Mouse (Mus musculus) hindbrain, embryonic 15.5 days (tissue): ENCODE measurements around the gene Gpr132. TPM values are rescaled to one million over a fixed set of nuclear protein-coding genes. Genes with fewer than 3 reads are reported as not detected.
"Not testable (repeated sequence)": the region's sequence is repeated elsewhere in the genome, so short reads cannot be mapped to it uniquely, and the experiment has no call there.

Experiments
- ATAC-seq: fragments of 200-750 bp; cut with Nextera tagmentation; 2 replicates; pipeline ENCODE4 v1.8.0; 2017; ENCODE audit warnings: low read depth, moderate number of reproducible peaks, moderate TSS enrichment; ENCODE audit not compliant: low FRiP score
- H3K27ac ChIP-seq: fragments of 300-500 bp; sonication (generic); replicated peaks from 2 replicates; pipeline ENCODE4 v1.5.1; 2015; ENCODE audit warnings: mild to moderate bottlenecking, inconsistent platforms
- H3K27me3 ChIP-seq: fragments of 300-500 bp; sonication (generic); 2 replicates; pipeline ENCODE4 v1.6.1; 2015; ENCODE audit warnings: control low read depth, inconsistent platforms
- H3K36me3 ChIP-seq: fragments of 300-500 bp; sonication (generic); 2 replicates; pipeline ENCODE4 v1.6.1; 2015; ENCODE audit warnings: control low read depth, inconsistent platforms
- H3K4me1 ChIP-seq: fragments of 300-500 bp; sonication (generic); replicated peaks from 2 replicates; pipeline ENCODE4 v1.6.1; 2015; ENCODE audit warnings: control low read depth, inconsistent platforms
- H3K4me2 ChIP-seq: fragments of 300-500 bp; sonication (generic); 2 replicates; pipeline ENCODE4 v1.6.1; 2015; ENCODE audit warnings: moderate library complexity, mild to moderate bottlenecking, inconsistent platforms
- H3K4me3 ChIP-seq: fragments of 300-500 bp; sonication (generic); 2 replicates; pipeline ENCODE4 v1.5.1; 2015; ENCODE audit warnings: mild to moderate bottlenecking, inconsistent platforms
- H3K9ac ChIP-seq: fragments of 300-500 bp; sonication (generic); 2 replicates; pipeline ENCODE4 v1.6.1; 2015; ENCODE audit warnings: inconsistent platforms
- H3K9me3 ChIP-seq: fragments of 300-500 bp; sonication (generic); 2 replicates; pipeline ENCODE4 v1.6.1; 2016; ENCODE audit warnings: control low read depth, inconsistent platforms
- WGBS: fragments of 180-500 bp; shearing (Covaris S2); methylation state at CpG from one replicate; pipeline ENCODE4 v1.1.7; 2015; 5-methylcytosine and 5-hydroxymethylcytosine counted together
- polyA plus RNA-seq: library from polyadenylated mRNA; unstranded; fragments of >200 nt; fragmentation: Nextera tagmentation; extraction: Ambion mirVana; gene quantifications from 2 replicates; pipeline ENCODE4 v1.2.1, GENCODE M21; 2015

The Gpr132 gene
- polyA plus RNA-seq, 1 experiment from 2014 or later = not detected

DNA sequence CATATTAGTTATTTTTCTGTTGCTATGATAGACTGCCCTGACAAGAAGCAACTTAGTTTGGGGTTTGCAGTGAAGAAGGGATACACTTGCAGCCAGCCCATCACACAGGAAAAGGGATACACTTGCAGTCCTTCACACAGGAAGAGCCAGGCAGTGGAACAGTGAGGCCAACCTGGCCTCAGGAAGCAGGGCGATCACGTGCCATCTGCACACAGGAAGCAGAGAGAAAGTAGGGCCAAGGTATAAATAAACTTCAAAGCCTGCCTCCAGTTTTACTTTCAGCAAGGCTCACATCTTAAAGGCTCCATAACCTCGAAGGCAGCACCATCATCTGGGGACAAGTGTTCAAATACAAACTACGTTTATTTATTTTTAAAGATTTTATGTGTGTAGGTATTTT, 44.8 kb downstream of the Gpr132 start:
- Histone ChIP-seq H3K36me3 (peaks cover 53% of the 10 kb centered on the region), H3K4me3 (no peak overlapping the region), H3K4me2 (no peak overlapping the region), H3K4me1 (peaks cover 40% of the 10 kb centered on the region), H3K9ac (no peak overlapping the region), H3K9me3 (no peaks in the 10 kb centered on the region), H3K27me3 (no peaks in the 10 kb centered on the region), H3K27ac (no peak overlapping the region)
- no peak for ATAC-seq
- WGBS = 83% methylated on average over 4 of the region's 4 CpGs

DNA sequence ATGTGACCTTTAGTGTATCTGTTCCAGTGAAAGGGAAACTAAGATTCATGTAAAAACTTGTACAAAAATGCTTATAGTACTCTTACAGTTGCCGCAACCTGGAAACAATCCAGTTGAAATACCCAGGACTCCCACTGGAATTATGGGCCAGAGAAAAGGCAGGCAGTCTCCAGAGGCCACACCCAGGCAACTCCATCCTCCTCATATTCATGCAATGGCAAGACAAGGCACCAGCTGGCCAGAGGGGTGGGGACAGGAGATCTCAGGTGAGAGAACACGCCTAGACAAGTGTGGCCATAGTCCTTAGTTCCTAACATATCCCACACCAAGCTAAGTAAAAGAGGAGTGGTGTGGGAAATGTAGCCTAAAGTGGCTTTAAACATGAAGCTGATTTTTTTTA, 45.4 kb downstream of the Gpr132 start:
- no peak overlapping the region for H3K4me3 ChIP-seq
- 81% methylated on average over 2 of the region's 2 CpGs for whole genome bisulfite sequencing
- H3K4me2 ChIP-seq = no peak overlapping the region
- no peak for ATAC-seq
- H3K27ac ChIP-seq = no peak overlapping the region
- no peaks in the 10 kb centered on the region for H3K27me3 ChIP-seq
- H3K9me3 ChIP-seq = no peaks in the 10 kb centered on the region
- H3K9ac ChIP-seq = no peak overlapping the region
- H3K4me1 ChIP-seq = peaks cover 35% of the 10 kb centered on the region
- peaks cover 54% of the 10 kb centered on the region for H3K36me3 ChIP-seq

DNA sequence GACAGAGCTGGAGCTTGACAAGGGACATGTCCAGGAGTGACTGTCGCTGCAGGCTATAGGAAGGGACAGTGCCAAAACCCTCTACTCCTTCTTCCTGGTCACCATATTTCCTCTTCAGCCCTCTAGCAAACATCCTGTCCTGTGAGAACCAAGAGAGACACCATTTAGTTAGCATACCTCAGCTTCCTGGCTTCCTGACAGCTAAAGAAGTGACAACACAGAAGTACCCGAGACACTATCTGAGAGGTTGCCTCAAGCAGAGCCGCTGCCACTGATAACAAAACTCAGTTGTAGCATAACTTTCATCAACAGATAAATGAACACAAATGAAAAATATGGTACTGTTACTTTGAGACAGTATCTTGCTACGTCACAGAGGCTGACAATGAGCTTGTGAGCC, 46.1 kb downstream of the Gpr132 start:
- H3K36me3 ChIP-seq = peaks cover 48% of the 10 kb centered on the region
- H3K27me3 ChIP-seq = no peaks in the 10 kb centered on the region
- no peak overlapping the region for H3K4me3 ChIP-seq
- no peak overlapping the region for H3K27ac ChIP-seq
- H3K4me1 ChIP-seq = peaks cover 28% of the 10 kb centered on the region
- H3K9ac ChIP-seq = no peak overlapping the region
- no peak overlapping the region for H3K4me2 ChIP-seq
- no peaks in the 10 kb centered on the region for H3K9me3 ChIP-seq
- ATAC-seq = no peak
- WGBS = 89% methylated on average over 4 of the region's 4 CpGs

DNA sequence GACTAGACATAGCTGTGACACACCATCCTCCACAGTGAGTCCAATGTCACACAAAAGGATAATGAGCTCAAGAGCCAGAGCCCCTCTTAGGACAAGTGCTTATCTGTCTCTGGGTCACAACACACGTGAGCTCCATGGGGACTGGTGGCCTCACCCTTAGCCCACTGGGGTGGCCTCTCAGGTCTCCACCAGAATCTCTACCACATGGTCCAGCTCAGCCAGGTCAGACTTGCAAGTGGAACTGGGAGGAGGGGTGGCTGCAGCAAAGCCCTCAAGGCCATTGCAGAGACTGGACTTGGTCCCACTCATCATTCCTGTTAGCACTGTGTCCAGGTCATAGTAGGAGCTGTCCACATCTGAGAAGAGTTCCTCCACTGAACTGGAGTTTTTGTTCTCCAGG, 46.8 kb downstream of the Gpr132 start:
- Histone ChIP-seq H3K9ac (no peak overlapping the region), H3K9me3 (no peaks in the 10 kb centered on the region), H3K27me3 (no peaks in the 10 kb centered on the region), H3K4me1 (peaks cover 20% of the 10 kb centered on the region), H3K27ac (no peak overlapping the region), H3K4me3 (no peak overlapping the region), H3K36me3 (peaks cover 45% of the 10 kb centered on the region), H3K4me2 (no peak overlapping the region)
- WGBS = 69% methylated on average over 1 of the region's 1 CpGs
- no peak for ATAC-seq

DNA sequence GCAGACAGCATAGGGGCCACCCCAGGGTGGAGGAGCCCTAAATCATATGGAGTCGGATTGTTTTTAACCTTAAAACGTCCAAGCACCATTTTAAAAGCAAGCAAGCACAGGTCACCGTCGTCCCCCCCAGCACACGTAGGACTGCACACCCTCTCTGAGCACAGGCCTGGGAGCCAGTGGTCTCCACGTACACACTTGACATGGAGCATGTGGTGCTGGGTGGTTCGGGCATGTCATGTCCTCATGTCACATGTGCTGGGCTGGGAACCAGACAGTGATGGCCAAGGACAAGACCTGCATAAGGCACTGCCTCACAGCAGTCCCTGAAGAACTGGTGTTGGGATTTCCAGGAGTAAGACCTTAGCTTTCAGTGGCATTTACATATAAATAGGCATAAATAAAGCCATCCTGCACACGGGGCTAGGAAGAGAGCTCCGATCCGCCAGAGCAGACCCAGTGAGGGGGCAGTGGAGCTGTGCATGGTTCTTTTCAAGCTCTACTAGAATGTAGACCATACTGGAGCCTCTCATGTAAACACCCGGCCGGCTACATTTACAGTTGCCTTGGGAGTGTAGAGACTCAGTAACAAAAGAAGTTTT, 47.5 kb downstream of the Gpr132 start:
- Histone ChIP-seq H3K4me3 (no peak overlapping the region), H3K4me2 (no peak overlapping the region), H3K27me3 (no peaks in the 10 kb centered on the region), H3K36me3 (peaks cover 47% of the 10 kb centered on the region), H3K27ac (no peak overlapping the region), H3K9me3 (no peaks in the 10 kb centered on the region), H3K9ac (no peak overlapping the region), H3K4me1 (peaks cover 13% of the 10 kb centered on the region)
- ATAC-seq = no peak
- 77% methylated on average over 12 of the region's 12 CpGs for WGBS

DNA sequence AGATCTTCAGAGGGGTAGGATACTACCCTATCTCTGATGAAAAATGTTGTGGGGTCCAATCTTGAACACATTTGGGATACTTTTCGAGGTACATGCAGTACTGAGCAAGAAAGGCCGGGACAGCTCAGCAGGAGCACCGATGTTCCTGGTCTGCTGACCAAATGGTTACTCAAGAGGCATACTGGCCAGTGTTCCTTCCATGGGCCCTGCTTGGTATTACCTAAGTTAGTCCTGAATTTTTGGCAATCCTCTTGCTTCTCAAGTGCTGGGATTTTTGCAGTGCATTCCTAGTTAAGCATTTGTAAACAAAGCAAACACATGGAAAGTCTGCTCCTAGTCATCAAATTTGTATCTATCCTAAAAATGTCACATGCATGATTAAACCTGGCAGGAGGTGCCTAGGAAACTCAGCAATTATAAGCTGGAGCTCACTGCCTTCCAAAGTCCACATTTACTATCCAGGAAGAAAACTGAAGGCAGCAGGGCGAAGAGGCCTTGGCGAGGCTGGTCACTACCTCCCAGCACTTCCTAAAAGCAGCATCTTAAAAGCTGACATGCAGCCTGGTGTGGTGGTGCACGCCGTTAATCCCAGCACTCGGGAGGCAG, 48.9 kb downstream of the Gpr132 start:
- peaks cover 13% of the 10 kb centered on the region for H3K4me1 ChIP-seq
- no peak overlapping the region for H3K27ac ChIP-seq
- no peak overlapping the region for H3K9ac ChIP-seq
- WGBS = 89% methylated on average over 8 of the region's 8 CpGs
- H3K9me3 ChIP-seq = no peaks in the 10 kb centered on the region
- no peaks in the 10 kb centered on the region for H3K27me3 ChIP-seq
- peaks cover 45% of the 10 kb centered on the region for H3K36me3 ChIP-seq
- no peak overlapping the region for H3K4me2 ChIP-seq
- no peak overlapping the region for H3K4me3 ChIP-seq
- no peak for ATAC-seq

DNA sequence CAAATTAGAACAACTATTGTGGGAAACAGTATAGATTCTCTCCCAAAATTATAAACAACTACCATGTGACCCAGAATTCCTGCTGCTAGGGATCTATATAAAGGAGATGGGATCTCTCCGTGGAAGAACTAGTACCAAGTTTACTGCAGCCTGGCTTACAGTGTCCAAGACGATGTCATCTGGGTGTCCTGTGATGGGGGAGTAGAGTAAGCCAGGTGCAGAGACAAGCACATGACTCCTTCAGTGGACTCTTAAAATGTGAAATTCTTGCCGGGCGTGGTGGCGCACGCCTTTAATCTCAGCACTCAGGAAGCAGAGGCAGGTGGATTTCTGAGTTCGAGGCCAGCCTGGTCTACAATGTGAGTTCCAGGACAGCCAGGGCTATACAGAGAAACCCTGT, 51.2 kb downstream of the Gpr132 start:
- not testable (repeated sequence) for ATAC-seq
- WGBS = 87% methylated on average over 7 of the region's 7 CpGs
- H3K36me3 ChIP-seq = peaks cover 45% of the 10 kb centered on the region

DNA sequence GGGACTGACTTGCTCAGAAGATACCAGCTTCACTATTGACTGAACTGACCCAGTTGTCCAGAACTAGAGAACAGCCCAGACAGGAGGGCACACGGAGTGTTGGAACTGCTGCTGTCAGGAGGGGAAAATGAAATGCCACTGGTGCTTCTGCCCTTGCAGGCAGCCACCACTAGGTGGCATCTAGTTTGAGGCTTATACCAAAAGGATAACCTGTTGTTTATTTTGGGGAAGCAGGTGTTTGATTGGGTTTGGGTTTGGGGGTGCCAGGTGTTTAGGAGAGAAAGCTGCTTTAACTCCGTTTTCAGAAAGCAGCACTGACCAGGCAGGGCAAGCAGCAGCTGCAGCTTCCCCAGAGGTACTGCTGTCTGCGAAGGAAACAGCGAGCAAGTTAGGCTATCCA, 51.7 kb downstream of the Gpr132 start:
- H3K9ac ChIP-seq = no peak overlapping the region
- no peak overlapping the region for H3K4me3 ChIP-seq
- no peaks in the 10 kb centered on the region for H3K9me3 ChIP-seq
- no peaks in the 10 kb centered on the region for H3K27me3 ChIP-seq
- H3K36me3 ChIP-seq = peaks cover 41% of the 10 kb centered on the region
- H3K4me2 ChIP-seq = no peak overlapping the region
- 56% methylated on average over 4 of the region's 4 CpGs for WGBS
- H3K4me1 ChIP-seq = no peaks in the 10 kb centered on the region
- ATAC-seq = no peak
- no peak overlapping the region for H3K27ac ChIP-seq

More for the DNA sequence above, 51.2 kb downstream of the Gpr132 start:
- H3K9ac ChIP-seq, H3K27me3 ChIP-seq, H3K27ac ChIP-seq, H3K4me1 ChIP-seq, H3K4me2 ChIP-seq, H3K4me3 ChIP-seq, H3K9me3 ChIP-seq: not testable (repeated sequence)

DNA sequence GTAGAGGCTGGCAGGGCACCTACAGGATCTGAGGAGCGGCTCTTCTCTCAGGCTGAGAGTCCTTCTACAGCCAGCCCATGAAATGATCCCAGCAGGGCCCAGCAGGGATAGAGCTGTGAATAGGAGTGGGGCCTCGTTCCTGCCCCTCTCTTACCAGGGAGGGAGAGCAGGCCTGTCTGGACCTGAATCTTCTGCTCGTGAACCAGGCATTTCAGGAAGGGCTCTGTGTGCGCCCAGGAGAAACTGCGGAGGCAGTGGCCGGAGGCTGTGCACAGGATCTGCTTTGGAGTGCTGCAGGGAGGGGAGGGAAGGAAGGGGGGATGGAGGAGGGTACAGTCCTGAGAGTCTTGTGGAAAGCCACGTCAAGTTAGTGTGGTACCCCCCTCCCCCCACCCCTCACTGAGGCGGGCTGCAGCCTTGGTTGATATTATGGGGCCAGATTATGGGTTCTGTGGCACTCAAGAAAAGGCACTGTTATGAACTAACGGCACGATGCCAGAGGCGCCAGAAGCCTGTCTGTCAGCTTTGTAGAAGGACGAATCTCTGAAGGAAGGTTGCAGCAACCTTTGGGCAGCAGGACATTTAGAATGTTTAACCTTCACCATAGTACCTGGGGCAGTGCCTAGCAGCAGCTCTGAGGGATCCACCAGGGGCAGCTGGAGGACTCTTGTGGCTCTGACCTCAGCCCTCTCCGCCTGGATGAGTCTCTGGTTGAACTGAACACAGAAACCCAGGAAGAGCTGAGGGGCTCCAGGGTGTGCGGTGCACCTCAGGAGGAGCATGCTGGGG, 53.2 kb downstream of the Gpr132 start:
- Histone ChIP-seq H3K27ac (no peak overlapping the region), H3K4me3 (no peak overlapping the region), H3K27me3 (no peaks in the 10 kb centered on the region), H3K36me3 (peaks cover 29% of the 10 kb centered on the region), H3K9ac (no peak overlapping the region), H3K9me3 (no peaks in the 10 kb centered on the region), H3K4me1 (peaks cover 12% of the 10 kb centered on the region), H3K4me2 (no peak overlapping the region)
- no peak for ATAC-seq
- 76% methylated on average over 14 of the region's 14 CpGs for WGBS

DNA sequence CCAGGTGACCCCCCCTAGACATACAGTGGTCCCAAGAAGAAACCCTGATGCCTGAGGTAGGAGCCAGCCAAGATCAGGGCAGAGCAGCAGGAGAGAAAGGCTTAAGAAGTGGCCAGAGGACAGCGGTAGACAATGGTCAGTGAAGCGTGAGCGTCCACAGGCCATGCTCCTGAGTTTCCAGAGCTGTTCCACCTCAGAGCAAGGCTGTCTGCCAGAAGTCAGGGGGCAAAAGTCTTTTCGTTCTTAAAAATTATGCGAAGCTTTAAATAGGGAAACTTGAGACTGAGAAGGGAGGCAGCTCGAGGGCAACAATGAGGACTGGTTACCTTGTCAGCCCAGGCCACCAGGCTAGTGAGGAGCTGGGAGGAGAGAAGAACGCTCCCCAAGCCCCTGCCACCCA, 54.7 kb downstream of the Gpr132 start:
- no peak for ATAC-seq

DNA sequence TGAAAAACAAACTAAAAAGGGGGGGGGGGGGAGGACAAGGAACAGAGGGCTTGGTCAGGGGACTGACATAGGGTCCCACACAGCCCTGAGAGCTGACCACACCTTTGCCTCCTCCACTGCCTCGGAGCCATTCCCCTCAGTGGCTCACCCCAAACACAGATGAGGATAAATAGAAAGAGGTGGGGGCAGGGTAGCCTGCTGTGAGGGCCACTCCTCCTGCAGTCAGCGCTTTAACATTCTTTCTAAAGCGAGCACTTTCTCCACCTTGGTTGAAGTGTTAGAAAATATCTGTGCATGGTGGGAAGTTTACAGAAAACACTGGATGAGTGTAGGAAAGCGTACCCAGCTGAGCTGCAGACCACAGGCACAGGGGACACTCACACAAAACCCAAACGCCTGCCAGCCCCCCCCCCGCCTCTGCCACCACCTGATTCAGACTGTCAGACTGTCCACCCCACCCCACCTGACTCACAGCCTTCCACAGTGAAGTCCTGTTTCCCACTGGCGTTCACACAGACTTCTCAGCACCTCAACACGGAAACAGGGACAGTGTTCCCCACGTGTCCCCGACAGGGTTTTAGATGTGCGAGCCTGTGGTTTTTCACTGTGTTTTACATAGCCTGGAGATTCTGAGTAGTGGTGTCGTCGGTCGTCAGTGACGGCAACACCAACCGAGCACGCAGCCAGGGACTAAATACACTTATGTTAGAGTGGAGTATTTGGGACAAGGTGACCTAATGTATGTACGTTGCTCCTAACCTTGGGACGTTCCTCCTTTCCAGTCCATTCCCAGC, 57.7 kb downstream of the Gpr132 start:
- H3K4me3 ChIP-seq = peak overlapping the region; percentile 69
- H3K4me1 ChIP-seq = peaks cover 27% of the 10 kb centered on the region
- 0 out of 2 replicates have a peak, but pooled peaks cover 9% of the 10 kb centered on the region for H3K36me3 ChIP-seq
- 64% methylated on average over 19 of the region's 19 CpGs for WGBS
- H3K27ac ChIP-seq = no peak overlapping the region
- H3K4me2 ChIP-seq = peak overlapping the region; percentile 87
- ATAC-seq = no peak
- H3K9ac ChIP-seq = peak overlapping the region; percentile 55; the same call in 1 of the 2 replicates
- no peaks in the 10 kb centered on the region for H3K9me3 ChIP-seq
- H3K27me3 ChIP-seq = no peaks in the 10 kb centered on the region

More for the DNA sequence above, 54.7 kb downstream of the Gpr132 start:
- Histone ChIP-seq H3K4me2 (no peak overlapping the region), H3K4me1 (peaks cover 22% of the 10 kb centered on the region), H3K27me3 (no peaks in the 10 kb centered on the region), H3K9me3 (no peaks in the 10 kb centered on the region), H3K9ac (no peak overlapping the region), H3K4me3 (no peak overlapping the region), H3K27ac (no peak overlapping the region), H3K36me3 (peaks cover 15% of the 10 kb centered on the region; the same call in 1 of the 2 replicates)
- whole genome bisulfite sequencing = 80% methylated on average over 7 of the region's 7 CpGs
